Mouse (Mus musculus): ENCODE results near the gene Olfr1318. TPM values are rescaled to one million over a fixed set of nuclear protein-coding genes. Genes with fewer than 3 reads are reported as not detected.

Olfr1318 gene
- not detected in 2 replicates for polyA plus RNA-seq (2012; ENCODE audit: low replicate concordance)

GRCm38 (mm10) chr2:112153898-112154297 lies at the start of gene Olfr1318:
Olfr1318 (plus strand) TSS chr2:112154198.

GRCm38 (mm10) chr2:112115340-112115739 lies 38.7 kb upstream of the Olfr1318 start, which contains the start of gene Olfr1315-ps1:
Olfr1315-ps1 (minus strand) TSS chr2:112115440.

GRCm38 (mm10) chr2:112134877-112135276 lies 19.1 kb upstream of the Olfr1318 start, which contains the start of gene Olfr1316:
Olfr1316 (minus strand) TSS chr2:112134977.

GRCm38 (mm10) chr2:112140029-112140428 lies 14.0 kb upstream of the Olfr1318 start, which contains the start of gene Olfr1317:
Olfr1317 (plus strand) TSS chr2:112140329.

Other genes with a start within 250 kb of the Olfr1318 start
- not detected in 2 replicates for gene Olfr1306, start 237.9 kb upstream of the Olfr1318 start, polyA plus RNA-seq (2012; ENCODE audit: low replicate concordance)
- gene Olfr1307, start 204.8 kb upstream of the Olfr1318 start, polyA plus RNA-seq (2012; ENCODE audit: low replicate concordance) = 0.01 TPM in 1 of 2 replicates, not detected in the other
- gene Olfr1308, start 189.3 kb upstream of the Olfr1318 start, polyA plus RNA-seq (2012; ENCODE audit: low replicate concordance) = not detected in 2 replicates
- gene Olfr1309, start 163.9 kb upstream of the Olfr1318 start, polyA plus RNA-seq (2012; ENCODE audit: low replicate concordance) = not detected in 2 replicates
- gene Olfr1310, start 141.5 kb upstream of the Olfr1318 start, polyA plus RNA-seq (2012; ENCODE audit: low replicate concordance) = not detected in 2 replicates
- not detected in 2 replicates for gene Olfr1311, start 129.8 kb upstream of the Olfr1318 start, polyA plus RNA-seq (2012; ENCODE audit: low replicate concordance)
- 0.03 TPM in 1 of 2 replicates, not detected in the other for gene Olfr1312, start 104.0 kb upstream of the Olfr1318 start, polyA plus RNA-seq (2012; ENCODE audit: low replicate concordance)
- gene Olfr1313, start 76.4 kb upstream of the Olfr1318 start, polyA plus RNA-seq (2012; ENCODE audit: low replicate concordance) = not detected in 2 replicates
- not detected in 2 replicates for gene Olfr1314, start 57.4 kb upstream of the Olfr1318 start, polyA plus RNA-seq (2012; ENCODE audit: low replicate concordance)
- gene Olfr1315-ps1, start 38.8 kb upstream of the Olfr1318 start, polyA plus RNA-seq (2012; ENCODE audit: low replicate concordance) = not detected in 2 replicates
- gene Olfr1316, start 19.2 kb upstream of the Olfr1318 start, polyA plus RNA-seq (2012; ENCODE audit: low replicate concordance) = not detected in 2 replicates
- not detected in 2 replicates for gene Olfr1317, start 13.9 kb upstream of the Olfr1318 start, polyA plus RNA-seq (2012; ENCODE audit: low replicate concordance)
- 32.0 and 38.3 TPM in 2 replicates for gene Lpcat4, start 85.3 kb downstream of the Olfr1318 start, polyA plus RNA-seq (2012; ENCODE audit: low replicate concordance)
- not detected in 2 replicates for gene Nutm1, start 105.1 kb downstream of the Olfr1318 start, polyA plus RNA-seq (2012; ENCODE audit: low replicate concordance)
- 71.1 and 91.1 TPM in 2 replicates for gene Nop10, start 107.7 kb downstream of the Olfr1318 start, polyA plus RNA-seq (2012; ENCODE audit: low replicate concordance)
- 7.6 and 8.0 TPM in 2 replicates for gene Slc12a6, start 111.6 kb downstream of the Olfr1318 start, polyA plus RNA-seq (2012; ENCODE audit: low replicate concordance)
- gene Gm21985, start 112.1 kb downstream of the Olfr1318 start, polyA plus RNA-seq (2012; ENCODE audit: low replicate concordance) = not detected in 2 replicates
- 17.6 and 36.6 TPM in 2 replicates for gene Emc4, start 213.8 kb downstream of the Olfr1318 start, polyA plus RNA-seq (2012; ENCODE audit: low replicate concordance)
- gene Katnbl1, start 225.0 kb downstream of the Olfr1318 start, polyA plus RNA-seq (2012; ENCODE audit: low replicate concordance) = 1.7 and 2.7 TPM in 2 replicates